Mouse (Mus musculus): ENCODE measurements around the gene Hils1. TPM values are rescaled to one million over a fixed set of nuclear protein-coding genes. Genes with fewer than 3 reads are reported as not detected.

The Hils1 gene
- total RNA-seq, 2 experiments from 2014 or later, result not detected

GRCm38 (mm10) chr11:94992754-94993606 is 25.6 kb downstream of the Hils1 start:
- Histone ChIP-seq H3K4me3 (peak overlapping the region; percentile 94), H3K27ac (peak overlapping the region; percentile 100)
- TF ChIP-seq CTCF (conservative IDR thresholded peaks at IDR 0.05), result no peak
- no peak for DNase-seq (ENCODE audit: low spot score in 2 of 2)

GRCm38 (mm10) chr11:94994208-94994814 is 26.9 kb downstream of the Hils1 start:
- peak overlapping the region; percentile 94 for H3K4me3 ChIP-seq
- peak overlapping the region; percentile 100 for H3K27ac ChIP-seq
- no peak for DNase-seq (ENCODE audit: low spot score in 2 of 2)
- TF ChIP-seq CTCF (conservative IDR thresholded peaks at IDR 0.05), result no peak

DNA sequence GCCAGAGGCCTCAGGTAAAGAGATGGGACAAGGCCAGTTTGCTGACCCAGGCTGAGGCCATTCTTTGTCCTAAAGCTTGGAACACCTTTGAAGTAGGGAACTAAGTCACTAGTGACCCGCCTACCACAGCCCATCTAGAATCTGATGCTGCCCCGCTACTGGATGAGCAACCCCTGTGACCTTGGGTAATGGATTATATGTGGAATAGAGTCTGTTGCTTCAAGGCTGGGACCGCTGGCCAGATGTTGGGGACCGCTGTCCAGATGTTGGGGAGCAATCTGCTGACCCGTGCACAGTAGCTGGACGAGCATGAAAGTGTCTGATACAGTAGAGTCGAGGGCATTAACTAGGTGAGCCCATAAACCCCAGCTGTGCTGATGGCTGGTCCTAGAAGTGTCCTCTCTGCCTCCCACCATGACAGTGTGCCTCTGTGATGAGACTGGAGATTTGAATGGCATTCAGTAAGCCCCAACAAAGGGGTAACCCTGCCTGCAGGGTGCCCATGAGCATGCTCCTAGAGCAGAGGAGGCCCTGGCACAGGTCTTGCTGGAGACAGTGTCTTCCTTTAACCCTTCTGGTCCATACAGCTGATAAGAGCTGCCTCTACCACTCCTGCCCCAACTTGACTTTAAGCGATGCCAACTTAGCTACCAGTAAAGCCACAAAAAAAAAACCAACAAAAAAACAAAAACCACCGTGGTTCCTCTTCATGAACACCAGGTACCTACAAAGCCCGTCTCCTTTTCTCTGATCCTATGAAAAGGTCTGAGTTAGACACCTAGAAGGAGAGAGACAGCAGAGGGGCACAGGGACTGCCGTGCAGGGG is 27.8 kb downstream of the Hils1 start:
- TF ChIP-seq CTCF (conservative IDR thresholded peaks at IDR 0.05), result no peak
- Histone ChIP-seq H3K27ac (peak overlapping the region; percentile 100), H3K4me3 (peak overlapping the region; percentile 94)
- DNase-seq (ENCODE audit: low spot score in 2 of 2), result no peak

GRCm38 (mm10) chr11:94996101-94996500 is 28.7 kb downstream of the Hils1 start:
- peak overlapping the region; percentile 100 for H3K27ac ChIP-seq
- TF ChIP-seq CTCF (conservative IDR thresholded peaks at IDR 0.05), result no peak
- H3K4me3 ChIP-seq, result peak overlapping the region; percentile 94
- DNase-seq (ENCODE audit: low spot score in 2 of 2), result no peak

- no peak overlapping the region; the same call in 1 of the 2 replicates for H3K4me3 ChIP-seq
- DNase-seq (ENCODE audit: low spot score in 2 of 2), result no peak
- TF ChIP-seq CTCF (conservative IDR thresholded peaks at IDR 0.05), result no peak
- peak overlapping the region; percentile 100 for H3K27ac ChIP-seq
These were observed 29.6 kb downstream of the Hils1 start for GRCm38 (mm10) chr11:94996984-94997383.

DNA sequence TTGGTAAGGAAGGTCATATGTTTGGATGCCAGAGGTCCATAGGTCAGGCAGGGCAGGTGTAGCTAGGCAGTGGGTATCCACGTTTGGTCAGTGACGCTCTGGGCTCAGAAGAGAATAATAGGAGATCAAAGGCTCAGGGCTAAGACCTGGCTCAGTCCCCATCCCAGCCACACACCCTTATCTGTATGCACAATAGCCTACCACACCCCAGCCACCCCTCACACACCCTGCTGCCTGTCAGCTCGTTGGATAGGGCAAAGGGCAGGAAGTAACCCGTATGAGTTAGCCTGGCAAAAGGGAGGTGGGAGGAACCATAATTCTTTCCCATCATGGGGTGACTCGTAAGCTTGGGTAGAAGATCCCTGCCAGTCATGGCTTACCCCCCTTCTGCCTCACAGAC is 30.2 kb downstream of the Hils1 start:
- TF ChIP-seq CTCF (conservative IDR thresholded peaks at IDR 0.05), result no peak
- H3K4me3 ChIP-seq, result peak overlapping the region; percentile 23
- no peak for DNase-seq (ENCODE audit: low spot score in 2 of 2)
- peak overlapping the region; percentile 100 for H3K27ac ChIP-seq

GRCm38 (mm10) chr11:94998041-94998531 is 30.7 kb downstream of the Hils1 start:
- DNase-seq (ENCODE audit: low spot score in 2 of 2), result peak; percentile 72 to 73
- Histone ChIP-seq H3K4me3 (peak overlapping the region; percentile 23), H3K27ac (peak overlapping the region; percentile 100)
- no peak for TF ChIP-seq CTCF (conservative IDR thresholded peaks at IDR 0.05)

DNA sequence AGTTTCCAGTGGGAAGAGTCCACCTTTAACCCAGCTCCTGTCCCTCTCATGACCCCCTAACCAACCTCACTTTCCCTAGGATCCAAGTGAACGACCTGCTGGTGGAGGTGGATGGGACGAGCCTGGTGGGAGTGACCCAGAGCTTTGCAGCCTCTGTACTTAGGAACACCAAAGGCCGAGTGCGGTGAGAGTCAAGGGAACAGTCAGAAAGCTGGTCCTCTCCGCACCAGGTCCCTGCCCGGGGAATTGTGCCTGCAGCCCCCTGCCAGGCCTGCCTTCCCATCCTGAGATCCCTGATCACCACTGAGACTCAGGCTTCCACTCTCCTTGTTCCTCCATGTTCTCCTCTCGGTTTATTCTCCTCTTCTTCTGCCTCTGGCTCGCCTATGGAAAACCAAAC is 32.7 kb downstream of the Hils1 start:
- no peak for TF ChIP-seq CTCF (conservative IDR thresholded peaks at IDR 0.05)
- Histone ChIP-seq H3K27ac (peak overlapping the region; percentile 100), H3K4me3 (no peak overlapping the region)
- no peak for DNase-seq (ENCODE audit: low spot score in 2 of 2)

GRCm38 (mm10) chr11:95000548-95000947 is 33.2 kb downstream of the Hils1 start:
- no peak for TF ChIP-seq CTCF (conservative IDR thresholded peaks at IDR 0.05)
- Histone ChIP-seq H3K4me3 (0 out of 2 replicates have a peak overlapping the region, but pooled peaks have one; percentile 3), H3K27ac (peak overlapping the region; percentile 100)
- DNase-seq (ENCODE audit: low spot score in 2 of 2), result no peak

GRCm38 (mm10) chr11:95001058-95001457 is 33.7 kb downstream of the Hils1 start:
- peak overlapping the region; percentile 100 for H3K27ac ChIP-seq
- peak in 1 of 2 experiments; percentile 69 for DNase-seq (ENCODE audit: low spot score in 2 of 2)
- TF ChIP-seq CTCF (conservative IDR thresholded peaks at IDR 0.05), result peak; percentile 96
- H3K4me3 ChIP-seq, result no peak overlapping the region

DNA sequence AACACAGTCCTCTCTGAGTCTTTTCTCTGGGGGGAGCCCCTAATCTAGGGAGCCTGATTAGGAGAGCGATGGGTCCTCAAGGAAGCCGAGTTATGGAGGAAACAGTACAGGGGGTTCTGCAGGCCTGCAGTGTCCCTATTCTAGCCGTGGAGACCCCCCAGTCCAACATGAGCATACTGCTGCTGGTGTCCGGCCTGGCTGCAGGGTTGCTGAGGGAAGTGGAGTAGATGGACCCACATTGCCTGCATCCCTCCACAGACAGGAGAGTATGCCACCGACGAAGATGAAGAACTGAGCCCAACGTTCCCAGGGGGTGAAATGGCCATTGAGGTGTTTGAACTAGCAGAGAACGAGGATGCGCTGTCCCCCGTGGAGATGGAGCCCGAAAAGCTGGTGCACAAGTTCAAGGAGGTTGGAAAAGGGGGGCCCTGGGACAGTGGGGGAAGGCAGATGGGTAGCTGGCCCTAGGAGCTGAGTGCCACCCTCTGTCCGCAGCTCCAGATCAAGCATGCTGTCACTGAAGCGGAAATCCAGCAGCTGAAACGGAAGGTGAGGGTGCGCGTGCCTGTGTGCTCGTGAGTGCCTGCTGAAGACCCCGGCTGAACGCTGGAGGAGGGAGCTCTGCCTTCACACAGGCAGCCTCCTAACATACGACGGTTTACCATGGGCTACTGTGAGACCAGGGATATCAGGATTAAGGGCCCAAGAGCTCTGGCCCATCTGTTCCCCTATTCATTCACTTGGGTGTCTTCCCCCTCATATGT is 34.4 kb downstream of the Hils1 start:
- DNase-seq (ENCODE audit: low spot score in 2 of 2), result no peak
- no peak overlapping the region for H3K4me3 ChIP-seq
- peak overlapping the region; percentile 100 for H3K27ac ChIP-seq
- no peak for TF ChIP-seq CTCF (conservative IDR thresholded peaks at IDR 0.05)

GRCm38 (mm10) chr11:95002705-95003104 is 35.3 kb downstream of the Hils1 start:
- H3K4me3 ChIP-seq, result no peak overlapping the region

More at GRCm38 (mm10) chr11:95002705-95003104, 35.3 kb downstream of the Hils1 start:
- TF ChIP-seq CTCF (conservative IDR thresholded peaks at IDR 0.05), result no peak
- peak in 1 of 2 experiments; percentile 65 for DNase-seq (ENCODE audit: low spot score in 2 of 2)
- peak overlapping the region; percentile 100 for H3K27ac ChIP-seq

Measured in layer of hippocampus, adult 2 months (tissue).